Mouse (Mus musculus): ENCODE measurements around the gene Nit1.

GRCm38 (mm10) chr1:171293906-171294297, 51.5 kb downstream of the Nit1 start:
- TF ChIP-seq CTCF (IDR thresholded peaks at IDR 0.05; ENCODE audit: extremely low read depth, insufficient read length, insufficient replicate concordance, low read depth, low read length), result no peak
- TF ChIP-seq POLR2A (IDR thresholded peaks at IDR 0.05; ENCODE audit: low read depth, low read length), result no peak
